Mouse (Mus musculus) ES-E14 (cell line): ENCODE results near the gene Papss2.

Source experiments
- CHD2 ChIP-seq: IDR thresholded peaks from 2 replicates; pipeline ENCODE4 v1.6.1; 2014; ENCODE audit warnings: mild to moderate bottlenecking, low read depth, low read length, inconsistent platforms
- MAFK ChIP-seq: IDR thresholded peaks from 2 replicates; pipeline ENCODE4 v1.6.1; 2014; ENCODE audit warnings: mild to moderate bottlenecking, low read depth, low read length, inconsistent platforms; ENCODE audit not compliant: insufficient read depth
- ZC3H11A ChIP-seq: IDR thresholded peaks from 2 replicates; pipeline ENCODE4 v1.6.1; 2012; ENCODE audit warnings: low read depth, mild to moderate bottlenecking, inconsistent platforms, low read length, borderline replicate concordance

DNA sequence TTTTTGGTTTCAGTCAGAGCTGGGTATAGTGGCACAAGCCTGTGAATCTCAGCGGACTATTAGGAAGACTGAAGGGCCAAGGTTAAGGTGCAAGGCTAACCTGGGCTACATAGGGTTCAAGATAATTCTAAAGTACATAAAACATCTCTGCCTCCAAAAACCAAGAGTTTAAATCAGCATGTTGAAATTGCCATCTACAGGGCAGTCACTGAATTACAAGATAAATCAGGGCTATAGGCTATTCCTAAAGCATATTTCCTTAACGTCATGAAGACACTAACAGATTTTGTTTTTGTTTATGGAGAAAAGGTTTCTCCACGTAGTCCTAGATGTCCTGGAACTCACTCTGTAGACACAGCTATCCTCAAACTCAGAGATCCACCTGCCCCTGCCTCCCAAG, 114.7 kb downstream of the Papss2 start:
- TF ChIP-seq ZC3H11A (no peak), MAFK (no peak), CHD2 (no peak)
